Mouse (Mus musculus) olfactory bulb, adult 2 months (tissue): ENCODE results near the gene Crebzf.

Experiments used
- CTCF ChIP-seq: fragments of 200-500 bp; IDR thresholded peaks from 2 replicates; pipeline ENCODE4 v1.5.1; 2012; ENCODE audit warnings: low read depth, mild to moderate bottlenecking, low read length, moderate library complexity; ENCODE audit not compliant: insufficient read depth
- POLR2A ChIP-seq: fragments of 200-500 bp; IDR thresholded peaks from 2 replicates; pipeline ENCODE4 v1.6.1; 2012; ENCODE audit warnings: mild to moderate bottlenecking, low read depth, low read length, moderate library complexity; ENCODE audit not compliant: insufficient read depth

DNA sequence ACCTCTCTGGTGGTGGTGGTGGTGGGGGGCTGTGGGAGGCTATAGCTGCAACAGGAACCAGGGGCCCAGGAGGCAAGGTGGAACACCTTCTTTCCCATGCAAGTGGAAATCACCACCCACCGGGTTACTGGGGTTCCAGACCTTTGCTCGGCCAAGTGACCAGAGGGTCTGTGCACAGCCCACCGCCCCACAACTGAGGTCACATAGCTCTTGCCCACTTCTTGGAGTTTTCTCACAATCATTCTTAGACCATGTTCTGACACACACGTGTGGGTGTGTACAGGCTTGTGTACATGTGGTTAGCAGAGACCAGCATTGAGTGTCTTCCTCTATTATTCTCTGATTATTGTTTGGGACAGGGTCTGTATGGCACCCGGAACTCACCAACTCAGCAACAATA lies 18.9 kb downstream of the Crebzf start:
- TF ChIP-seq CTCF = no peak
- no peak for TF ChIP-seq POLR2A
